Mouse (Mus musculus) thymus, adult 18-20 months (tissue): Measurements from ENCODE around the gene Epb42.
A peak's percentile ranks its signal among the peaks of the same experiment; 100 is the strongest.
"Not testable (repeated sequence)": the region's sequence is repeated elsewhere in the genome, so short reads cannot be mapped to it uniquely, and the experiment has no call there.

Experiments
- DNase-seq, 2 experiments: peaks; one replicate each; pipeline ENCODE4 v3.0.0; 2022; ENCODE audit warnings: mixed read lengths in 2 of 2

Epb42 gene

DNA sequence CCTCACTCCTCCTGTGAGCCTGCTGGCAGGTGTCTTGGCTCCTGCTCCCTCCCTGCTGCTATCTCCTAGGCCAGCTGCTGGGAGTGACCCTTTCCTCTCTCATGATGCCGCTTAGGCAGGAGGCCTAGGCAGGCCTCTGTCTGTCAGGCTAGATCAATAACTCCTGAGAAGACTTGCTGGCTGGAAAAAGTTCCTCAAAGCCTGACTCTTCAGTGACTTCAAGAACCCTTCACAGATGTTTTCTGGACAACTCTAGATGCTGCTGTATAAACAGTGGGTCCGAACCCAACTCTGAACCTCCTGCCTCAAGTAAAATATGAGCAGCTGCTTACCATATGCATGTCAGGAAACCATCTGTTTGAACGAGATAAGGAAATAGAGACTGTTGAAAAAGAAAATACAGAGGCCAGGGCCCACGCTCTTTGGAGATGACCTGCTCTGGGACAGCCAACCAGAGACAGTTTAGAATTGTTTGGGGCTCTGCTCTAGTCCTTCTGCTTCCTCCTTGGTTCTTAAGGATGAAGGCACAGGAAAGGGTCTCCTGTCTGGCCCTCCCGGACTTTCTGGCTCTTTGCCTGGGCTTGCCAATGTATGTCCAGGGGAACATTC is at the start of gene Epb42:
Gene Epb42 (minus strand): TSS at position 340 of the 609 bp plus-strand sequence.
- no peak for DNase-seq

DNA sequence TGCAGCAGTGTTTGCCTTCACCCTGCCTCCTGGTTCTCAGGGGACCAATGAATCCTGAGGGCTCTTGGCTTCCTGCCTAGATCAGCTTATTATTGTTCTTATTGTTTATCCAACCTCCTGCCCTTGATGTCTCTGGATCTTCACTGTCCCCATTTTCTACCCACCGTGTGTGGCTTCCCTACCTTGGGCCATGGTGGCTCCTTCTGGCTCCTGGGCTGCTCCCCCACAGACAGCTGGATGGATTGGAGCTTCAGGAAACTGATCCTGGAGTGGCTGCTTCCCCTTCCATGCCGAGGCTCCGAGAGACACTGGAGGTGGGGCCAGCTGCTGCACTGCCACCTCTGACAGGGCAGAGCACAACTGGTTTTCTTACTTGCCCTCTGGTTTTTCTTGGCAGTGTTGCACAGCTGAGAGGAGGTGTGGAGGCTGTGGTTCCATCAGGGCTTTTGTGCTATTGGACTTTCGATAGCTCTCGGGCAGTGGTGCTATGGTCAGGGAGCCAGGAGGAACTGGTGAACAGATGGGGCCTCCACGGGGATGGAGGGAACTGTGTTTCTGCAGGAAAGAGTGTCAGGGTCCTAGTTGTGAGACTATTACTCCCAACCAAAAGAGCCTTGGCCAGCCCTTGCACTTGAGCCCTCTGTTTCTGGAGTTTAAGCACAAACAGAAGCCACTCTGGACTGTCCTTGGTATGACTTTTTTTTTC is 48.8 kb upstream of the Epb42 start, which contains the start of gene Tgm5:
Gene Tgm5 (minus strand): TSS at position 362 of the 706 bp plus-strand sequence.
- DNase-seq: no peak

DNA sequence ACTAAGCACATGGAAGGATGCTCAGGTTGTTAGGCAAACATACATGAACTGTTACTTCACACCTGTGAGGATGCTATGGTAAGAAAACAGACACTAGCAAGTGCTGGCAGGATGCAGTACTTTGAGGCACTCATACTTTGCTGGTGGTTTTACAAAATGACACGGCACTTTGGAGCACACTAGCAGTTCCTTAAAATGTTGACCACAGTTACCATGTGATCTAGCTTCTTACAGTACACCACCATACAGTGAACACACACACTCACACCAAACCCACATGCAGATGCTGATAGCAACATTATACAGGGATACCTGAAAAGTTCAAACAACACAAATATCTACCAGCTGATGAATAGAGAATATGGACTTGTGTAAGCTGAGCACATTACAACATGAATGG is 45.8 kb upstream of the Epb42 start:
- no peak for DNase-seq

DNA sequence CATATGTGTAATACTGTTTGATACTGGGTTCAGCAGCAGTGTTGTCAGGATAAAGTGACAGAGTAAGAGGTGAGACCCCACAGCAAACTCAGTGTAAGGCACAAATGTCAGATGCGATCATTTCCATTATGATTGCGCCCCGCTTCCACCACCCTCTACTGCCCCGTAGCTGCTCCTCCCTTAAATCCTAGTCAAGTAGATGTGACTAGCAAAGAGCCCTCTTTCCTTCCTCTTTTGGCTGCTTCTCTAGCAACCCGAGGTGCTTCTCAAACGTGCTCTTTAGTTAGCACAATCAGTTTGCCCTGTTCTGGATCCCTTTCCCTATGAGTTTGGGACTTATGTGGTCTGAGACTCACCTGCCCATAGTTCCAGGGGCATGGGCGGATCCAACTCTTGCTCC is 37.9 kb upstream of the Epb42 start:
- no peak for DNase-seq

DNA sequence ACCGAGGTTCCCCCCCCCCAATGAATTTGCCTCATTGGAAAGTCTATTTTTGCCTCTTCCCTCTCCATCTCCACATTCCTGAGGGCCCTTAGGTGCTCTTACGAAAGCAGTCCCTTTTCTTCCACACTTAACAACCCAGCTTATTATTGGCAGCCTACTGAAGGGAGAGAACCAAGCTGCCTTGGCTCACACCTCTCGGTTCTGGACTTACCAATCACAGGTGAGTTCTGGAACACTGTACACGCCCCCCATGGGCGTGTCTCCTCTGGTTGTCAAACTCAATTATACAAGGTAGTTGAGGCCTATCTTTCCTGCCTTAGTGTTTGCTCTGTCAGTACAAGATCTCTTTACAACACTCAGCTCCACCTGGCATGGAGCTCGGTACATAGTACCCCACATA is 35.0 kb upstream of the Epb42 start:
- no peak for DNase-seq

DNA sequence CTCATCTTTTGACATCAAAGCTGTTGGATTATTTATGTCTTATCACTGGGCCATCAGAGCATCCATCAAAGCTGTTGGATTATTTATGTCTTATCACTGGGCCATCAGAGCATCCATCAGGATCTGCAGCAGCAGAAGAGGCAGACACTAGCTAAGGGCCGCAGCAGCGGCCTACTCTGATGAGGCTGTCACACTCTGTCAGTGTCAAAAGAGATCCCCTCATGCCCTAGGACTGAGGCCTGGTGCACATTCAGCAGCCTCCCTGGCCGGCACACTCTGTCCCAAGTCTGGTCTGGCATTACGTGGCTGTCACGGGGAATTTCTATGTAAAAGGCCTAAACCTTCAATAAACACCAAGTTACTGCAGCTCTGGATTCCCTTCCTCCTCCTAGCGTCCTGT is 32.6 kb upstream of the Epb42 start:
- no peak for DNase-seq

DNA sequence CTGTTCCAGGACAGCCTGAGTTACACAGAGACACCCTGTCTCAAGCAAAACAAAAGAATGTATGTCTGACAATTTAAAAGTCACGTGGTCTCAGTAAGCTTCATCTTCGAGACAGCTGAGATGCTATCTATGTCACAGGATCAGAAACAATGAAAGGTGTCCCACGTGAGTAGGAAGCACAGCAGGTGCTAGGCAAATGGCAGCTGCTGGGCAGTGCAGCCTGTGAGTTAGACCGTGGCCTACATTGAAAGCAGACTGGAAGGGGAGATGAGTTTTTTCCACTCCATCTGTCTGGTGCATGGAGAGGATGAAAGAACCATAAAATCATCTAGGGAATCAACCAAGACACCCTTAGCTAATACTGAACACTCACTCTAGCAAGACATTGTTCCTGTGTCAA is 30.2 kb upstream of the Epb42 start:
- DNase-seq: peak in 1 of 2 experiments; percentile 19

DNA sequence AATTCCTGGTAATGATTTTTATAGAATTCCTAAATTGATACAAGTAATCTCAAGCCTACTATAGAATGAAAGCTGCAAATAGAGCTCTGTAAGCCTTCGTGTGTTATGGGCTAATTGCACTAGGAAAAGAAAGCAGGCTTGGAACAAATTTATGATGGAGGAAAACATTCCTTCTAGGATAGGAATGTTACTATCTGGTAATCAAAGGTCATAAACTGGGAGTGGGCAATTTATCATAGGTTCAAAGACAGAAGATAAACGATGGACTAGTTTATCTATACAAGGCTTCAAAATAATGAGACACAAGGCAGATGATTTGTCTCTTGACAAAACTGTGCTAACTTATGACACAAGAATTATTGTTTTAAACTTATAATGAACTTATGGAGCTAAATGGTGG is 24.4 kb upstream of the Epb42 start:
- DNase-seq: no peak

DNA sequence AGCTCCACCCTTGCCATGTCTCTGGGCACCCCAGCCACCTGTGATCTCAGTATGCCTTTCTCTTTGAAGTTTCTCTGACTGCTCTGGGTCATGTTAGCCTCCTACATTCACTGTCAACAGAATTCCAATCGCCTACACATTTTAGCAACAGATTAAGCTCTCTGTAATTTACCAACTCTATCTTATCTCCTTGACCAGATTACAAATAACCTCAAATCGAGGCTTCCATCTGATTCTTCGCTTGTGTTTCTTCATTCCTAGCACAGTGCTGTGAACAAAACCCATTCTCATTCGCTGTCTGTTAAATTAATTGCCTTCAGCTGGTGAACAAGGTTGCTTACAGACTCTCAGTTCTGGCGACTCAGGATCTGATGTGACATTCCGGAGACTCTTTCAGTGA is 21.1 kb upstream of the Epb42 start:
- DNase-seq: no peak

DNA sequence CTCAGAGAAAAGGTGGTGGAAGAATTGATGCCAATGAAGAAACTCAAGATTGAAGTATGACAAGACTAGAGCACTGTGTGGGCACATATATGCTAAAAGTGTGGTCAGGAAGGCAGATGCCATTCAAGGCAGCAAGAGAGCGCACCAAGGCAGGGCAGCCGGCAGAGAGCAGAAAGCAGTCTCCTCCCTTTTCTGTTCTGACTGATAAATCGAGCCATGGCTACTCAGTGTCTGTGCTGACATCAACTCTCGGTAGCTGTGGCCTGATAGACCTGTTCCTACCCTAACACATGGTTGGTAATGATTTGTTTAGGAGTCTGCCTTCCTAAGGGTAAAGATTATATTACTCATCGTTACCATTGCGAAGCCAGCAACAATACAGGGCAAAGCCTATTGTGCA is 19.0 kb upstream of the Epb42 start:
- DNase-seq: no peak

DNA sequence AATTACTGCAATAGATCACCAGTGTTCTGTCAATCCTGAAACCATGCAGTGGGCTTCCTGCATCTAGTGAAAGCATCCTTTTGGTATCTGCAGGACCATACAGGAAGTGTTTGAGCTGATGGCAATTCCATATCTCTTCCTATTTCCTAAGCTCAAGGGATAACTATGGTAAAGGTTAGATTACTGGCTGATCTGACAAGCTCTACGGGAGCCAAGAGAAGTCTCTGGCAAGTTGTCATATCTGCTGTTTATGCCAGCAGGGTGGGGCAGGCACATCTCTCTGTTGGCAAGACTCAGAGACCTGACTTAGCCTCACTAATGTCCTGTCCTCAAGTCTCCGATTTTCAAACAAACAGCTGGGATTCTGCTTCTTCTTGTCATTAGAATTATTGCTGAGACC is 17.2 kb upstream of the Epb42 start:
- no peak for DNase-seq

DNA sequence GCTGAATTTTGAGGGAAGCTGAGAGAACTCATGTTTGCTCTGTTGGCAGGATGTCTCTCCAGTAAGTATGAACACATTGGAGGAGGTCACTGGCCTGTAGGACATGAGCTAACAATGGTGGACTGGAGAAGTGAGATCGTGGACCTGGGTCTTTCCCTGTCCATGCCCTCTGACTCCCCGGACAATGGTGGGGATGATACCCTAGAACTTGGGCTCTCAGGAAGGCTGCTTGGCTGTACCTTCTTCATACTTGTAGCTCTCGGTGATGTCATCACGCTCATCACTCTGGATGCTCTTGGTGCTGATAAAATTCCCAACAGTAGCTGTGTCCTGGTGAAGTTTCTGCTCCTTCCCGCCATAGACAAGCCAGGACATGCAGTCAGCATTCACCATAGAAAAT is 15.3 kb upstream of the Epb42 start:
- no peak for DNase-seq

DNA sequence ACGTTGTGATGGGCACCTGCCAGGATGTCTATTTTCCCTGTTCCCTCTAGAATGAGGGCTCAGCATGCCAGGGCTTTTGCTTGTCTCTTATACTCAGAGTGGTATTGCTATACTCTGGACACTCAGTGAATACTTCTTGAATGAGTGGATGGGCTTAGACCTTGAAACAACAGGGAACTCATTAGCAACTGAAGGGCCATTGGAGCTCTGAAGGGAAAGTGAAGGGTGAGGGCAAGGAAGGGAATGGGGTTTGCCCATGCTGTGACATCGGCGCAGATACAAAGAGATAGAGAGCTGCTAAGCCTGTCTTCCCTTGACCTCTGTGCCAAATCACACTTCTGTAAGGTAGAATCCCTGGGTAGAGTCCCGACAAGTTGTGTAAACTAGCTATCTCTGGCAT is 8.8 kb upstream of the Epb42 start:
- no peak for DNase-seq

DNA sequence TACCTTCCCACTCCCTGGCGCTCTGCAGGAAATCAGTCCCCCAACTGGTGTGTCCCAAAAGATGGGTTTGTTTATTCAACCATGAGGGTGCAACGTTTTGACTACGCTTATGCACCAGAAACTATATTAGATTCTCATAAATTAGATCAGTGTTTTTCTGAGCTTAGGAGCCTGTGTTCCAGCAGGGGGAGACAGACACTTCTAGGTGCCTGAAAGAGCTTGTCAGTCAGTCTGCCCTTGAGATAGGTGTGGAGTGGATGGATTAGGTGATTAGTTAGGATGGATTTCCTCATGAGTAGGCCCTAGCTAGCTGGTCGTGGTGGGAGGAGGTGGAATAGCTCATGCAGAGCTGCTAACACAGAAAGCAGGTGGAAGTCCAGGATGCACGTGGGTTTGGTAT is 4.2 kb upstream of the Epb42 start:
- no peak for DNase-seq

DNA sequence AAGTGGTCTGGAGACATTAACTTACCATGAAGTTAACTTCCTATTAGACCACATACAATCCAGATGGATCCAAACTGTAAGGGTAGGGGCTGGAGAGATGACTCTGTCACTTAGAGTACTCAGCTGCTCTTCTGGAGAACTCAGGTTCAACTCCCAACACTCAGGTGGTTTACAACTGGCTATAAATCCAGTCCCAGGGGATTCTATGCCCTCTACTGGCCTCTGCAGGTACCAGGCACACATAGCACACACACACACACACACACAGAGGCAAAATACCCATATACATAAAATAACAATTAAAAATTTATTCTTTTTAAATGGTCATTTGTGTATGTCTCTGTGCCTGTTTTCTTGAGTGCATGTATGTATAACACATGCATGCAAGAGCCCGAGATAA is 2.5 kb upstream of the Epb42 start:
- no peak for DNase-seq

DNA sequence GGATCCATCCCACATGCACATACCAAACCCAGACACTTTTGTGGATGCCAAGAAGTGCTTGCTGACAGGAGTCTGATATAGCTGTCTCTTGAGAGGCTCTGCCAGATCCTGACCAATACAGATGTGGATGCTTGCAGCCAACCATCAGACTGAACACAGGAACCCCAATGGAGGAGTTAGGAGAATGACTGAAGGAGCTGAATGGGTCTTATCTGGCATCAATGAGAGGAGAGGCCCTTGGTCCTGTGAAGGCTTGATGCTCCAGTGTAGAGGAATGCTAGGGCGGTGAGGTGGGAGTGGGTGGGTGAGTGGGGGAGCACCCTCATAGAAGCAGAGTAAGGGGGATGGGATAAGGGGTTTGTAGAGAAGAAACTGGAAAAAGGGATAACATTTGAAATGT is 2.0 kb upstream of the Epb42 start:
- not testable (repeated sequence) for DNase-seq

DNA sequence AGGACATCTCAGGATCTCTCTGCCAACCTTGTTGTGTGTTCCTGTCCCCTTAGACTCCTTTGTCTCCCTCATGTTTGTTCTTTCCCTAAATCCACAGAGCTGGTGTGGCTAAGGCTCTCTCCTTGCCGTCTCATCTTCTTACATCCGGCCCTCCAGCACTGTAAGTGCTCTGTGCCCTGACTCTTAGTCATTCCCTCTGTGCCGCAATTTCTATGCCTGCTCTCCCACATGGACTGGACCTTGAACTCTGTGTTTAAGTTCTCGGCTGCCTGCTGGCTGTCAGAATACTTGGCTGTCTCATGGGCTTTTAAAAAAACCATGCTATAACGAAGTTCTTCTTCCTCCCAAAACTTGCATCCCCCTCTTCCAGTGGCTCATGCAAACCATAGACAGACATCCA is 14.0 kb downstream of the Epb42 start:
- no peak for DNase-seq

DNA sequence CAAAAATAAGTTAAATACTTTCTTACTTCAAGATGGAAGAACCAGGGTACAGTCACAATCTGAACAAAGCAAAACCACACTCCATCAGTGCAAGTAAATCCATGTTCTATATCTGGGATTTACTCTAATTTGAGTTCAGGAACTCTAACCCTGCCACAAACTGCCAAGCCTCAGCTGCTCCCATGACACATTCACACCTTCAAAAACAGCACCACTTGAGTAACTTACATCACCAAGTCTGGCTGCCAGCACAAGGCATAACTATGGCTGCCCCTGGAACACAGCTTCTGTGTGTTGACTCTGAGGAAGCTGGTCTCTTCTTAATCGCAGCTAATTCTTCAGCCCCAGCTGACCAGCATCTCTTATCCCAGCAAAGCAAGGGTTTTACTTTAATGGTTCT is 19.7 kb downstream of the Epb42 start:
- DNase-seq: no peak

DNA sequence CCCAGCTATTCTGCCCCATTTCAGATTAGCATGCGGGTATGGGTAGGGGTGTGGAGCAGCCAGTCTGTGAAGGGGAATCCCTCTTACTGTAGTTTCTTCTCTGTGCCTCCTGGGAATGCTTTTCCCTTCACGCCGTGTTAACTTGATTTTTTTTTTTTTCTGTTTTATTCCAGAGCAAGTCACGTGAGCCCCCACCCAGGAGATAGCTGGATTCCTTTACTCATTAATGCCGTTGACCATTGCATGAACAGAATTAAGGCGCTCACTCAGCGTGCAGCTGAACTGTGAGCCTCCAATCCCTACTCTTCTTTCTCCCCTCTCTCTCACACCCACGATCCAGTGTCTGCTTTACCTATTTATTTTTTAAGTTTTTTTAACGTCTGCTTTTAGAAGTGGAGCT is 20.6 kb downstream of the Epb42 start:
- no peak for DNase-seq

DNA sequence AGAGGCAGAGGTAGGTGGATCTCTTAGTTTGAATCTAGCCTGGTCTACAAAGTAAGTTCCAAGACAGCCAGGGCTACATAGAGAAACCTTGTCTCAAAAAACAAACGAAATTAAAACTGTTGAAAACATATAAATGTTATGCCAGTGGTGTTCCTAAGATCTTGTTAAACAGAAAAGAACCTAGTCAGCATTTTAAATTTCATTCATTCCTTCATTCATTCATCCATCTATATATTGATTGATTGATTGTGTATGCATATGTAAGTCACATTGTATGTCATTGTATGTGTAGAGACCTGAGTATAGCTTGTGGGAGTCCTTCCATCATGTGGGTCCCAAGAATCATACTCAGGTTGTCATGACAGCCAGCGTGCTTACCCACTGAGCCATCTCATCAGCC is 21.4 kb downstream of the Epb42 start:
- DNase-seq: no peak

DNA sequence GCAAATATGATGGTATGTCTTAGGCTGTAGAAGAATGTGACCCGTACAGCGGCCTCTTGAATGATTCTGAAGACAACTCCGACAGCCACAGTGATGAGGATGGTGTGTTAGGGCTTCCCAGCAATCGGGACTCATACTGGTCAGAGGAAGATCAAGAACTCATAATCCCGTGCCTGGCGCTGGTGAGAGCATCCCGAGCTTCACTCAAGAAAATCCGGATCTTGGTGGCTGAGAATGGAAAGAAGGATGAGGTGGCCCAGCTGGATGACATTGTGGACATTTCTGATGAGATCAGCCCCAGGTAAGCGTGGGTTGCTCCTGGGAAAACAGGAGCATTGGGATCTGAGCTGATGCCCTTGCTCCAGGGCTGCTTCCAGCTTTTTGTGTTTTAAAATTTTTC is 24.2 kb downstream of the Epb42 start:
- DNase-seq: no peak

DNA sequence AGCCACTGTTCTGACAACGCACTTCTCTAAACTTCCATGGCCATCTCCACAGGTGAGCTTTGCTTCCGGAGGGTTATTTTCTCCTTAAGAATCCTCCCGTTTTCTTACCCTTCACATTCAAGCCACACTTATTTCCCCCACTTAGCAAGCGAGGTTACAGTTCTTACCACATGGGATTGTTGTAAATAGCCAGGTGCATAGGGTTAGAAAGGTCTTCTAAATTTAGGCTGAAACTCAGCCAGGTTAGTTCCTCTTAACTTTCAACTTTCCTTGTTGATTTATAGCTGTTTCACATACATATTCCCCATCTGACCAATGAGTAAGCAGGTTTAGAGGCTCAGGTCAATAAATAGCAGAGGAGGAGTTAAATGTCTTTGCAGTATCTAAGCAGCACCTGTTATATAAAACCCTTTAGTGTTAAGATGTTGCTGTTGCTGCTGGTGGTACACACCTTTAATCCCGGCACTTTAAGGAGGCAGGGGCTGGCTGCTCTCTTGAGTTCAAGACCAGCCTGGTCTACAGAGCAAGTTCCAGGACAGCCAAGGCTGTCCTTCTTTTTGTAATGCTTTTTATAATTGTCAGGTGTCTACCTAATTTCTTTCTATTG is 27.7 kb downstream of the Epb42 start:
- DNase-seq: no peak

DNA sequence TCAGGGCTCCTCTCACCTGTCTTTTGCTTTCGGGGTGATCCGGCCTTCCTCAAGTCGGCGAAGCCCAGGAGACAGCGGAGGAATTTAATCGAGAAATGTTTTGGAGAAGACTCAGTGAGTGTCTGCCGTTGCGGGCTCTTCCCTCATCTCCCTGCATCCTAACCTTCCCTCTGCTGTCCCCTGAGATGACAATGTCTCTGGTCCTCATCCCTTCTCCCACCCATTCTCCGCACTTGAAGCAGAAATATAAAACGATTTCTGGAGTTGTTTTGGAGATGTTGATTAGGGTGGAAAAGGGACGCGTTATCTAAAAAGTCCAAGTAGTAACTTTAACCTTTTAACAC is 28.2 kb downstream of the Epb42 start:
- no peak for DNase-seq

DNA sequence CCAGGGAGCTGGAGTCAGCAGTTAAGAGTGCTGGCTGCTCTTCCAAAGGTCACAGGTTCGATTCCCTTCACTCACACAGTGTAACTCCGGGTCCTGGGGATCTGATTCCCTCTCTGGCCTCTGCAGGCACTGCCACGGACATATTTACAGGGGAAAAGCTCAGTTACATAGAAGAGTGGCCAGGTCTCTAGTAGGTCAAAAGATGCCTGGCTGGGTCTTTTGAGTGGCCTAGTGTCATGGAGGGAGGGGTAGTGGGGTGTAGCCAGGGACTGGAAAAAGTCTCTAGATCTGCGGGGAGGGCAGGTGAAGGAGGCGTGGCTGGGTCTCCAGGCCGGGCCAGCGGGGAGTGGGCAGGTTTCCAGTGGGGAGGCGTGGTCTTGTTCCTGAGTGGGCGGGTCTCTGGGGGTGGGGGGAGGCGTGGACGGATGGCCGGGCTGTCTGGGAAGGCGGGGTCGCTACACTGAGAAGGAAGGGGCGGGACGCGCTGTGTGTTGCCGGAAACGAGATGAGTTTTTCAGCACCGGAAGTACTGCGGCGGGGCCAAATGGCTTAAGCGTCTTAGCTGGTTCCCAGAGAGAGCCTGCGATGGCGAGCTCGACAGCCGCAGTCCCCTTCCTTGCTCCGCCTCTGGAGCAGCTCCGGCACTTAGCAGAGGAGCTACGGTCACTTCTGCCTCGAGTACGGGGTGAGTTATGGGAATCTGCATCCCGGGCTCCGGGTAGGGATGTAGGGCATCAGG is 28.8 kb downstream of the Epb42 start, which contains the start of gene Ccndbp1:
Gene Ccndbp1 (plus strand): TSS at position 479 of the 739 bp plus-strand sequence.
- DNase-seq: peak; percentile 80 to 86
